Mouse (Mus musculus) layer of hippocampus, adult 9-10 months (tissue): Measurements from ENCODE around the gene Epo.

Source experiments
- DNase-seq: peaks from one replicate; pipeline ENCODE4 v3.0.0; 2022; ENCODE audit warnings: low spot score

Epo gene

GRCm38 (mm10) chr5:137533117-137533827 is at the start of gene Epo, which contains the start of gene Gnb2:
Epo (minus strand) TSS chr5:137533242.
Gnb2 (minus strand) TSS chr5:137533510.
- DNase-seq, result peak; percentile 95

- DNase-seq, result no peak
These were observed 49.7 kb upstream of the Epo start for GRCm38 (mm10) chr5:137582702-137583101.

- no peak for DNase-seq
These were observed 47.2 kb upstream of the Epo start for GRCm38 (mm10) chr5:137580246-137580645.

- no peak for DNase-seq
These were observed 41.4 kb upstream of the Epo start for GRCm38 (mm10) chr5:137574470-137574901.

GRCm38 (mm10) chr5:137570691-137571586 is 37.9 kb upstream of the Epo start:
- DNase-seq, result no peak

- no peak for DNase-seq
These were observed 37.1 kb upstream of the Epo start for GRCm38 (mm10) chr5:137570181-137570580.

- no peak for DNase-seq
These were observed 36.6 kb upstream of the Epo start, which contains the start of gene Tfr2 for GRCm38 (mm10) chr5:137569665-137570064. Tfr2 (plus strand) TSS chr5:137569840.

- no peak for DNase-seq
These were observed 36.0 kb upstream of the Epo start for GRCm38 (mm10) chr5:137569031-137569430.

GRCm38 (mm10) chr5:137568223-137568798 is 35.3 kb upstream of the Epo start:
- no peak for DNase-seq

GRCm38 (mm10) chr5:137566416-137566815 is 33.4 kb upstream of the Epo start:
- no peak for DNase-seq

GRCm38 (mm10) chr5:137565744-137566143 is 32.7 kb upstream of the Epo start:
- DNase-seq, result no peak

GRCm38 (mm10) chr5:137562965-137563364 is 29.9 kb upstream of the Epo start:
- DNase-seq, result peak; percentile 40

- DNase-seq, result no peak
These were observed 28.5 kb upstream of the Epo start for GRCm38 (mm10) chr5:137561556-137561955.

- DNase-seq, result no peak
These were observed 20.9 kb upstream of the Epo start for GRCm38 (mm10) chr5:137553898-137554297.

- DNase-seq, result no peak
These were observed 20.4 kb upstream of the Epo start, which contains the start of gene Actl6b for GRCm38 (mm10) chr5:137553411-137553837. Actl6b (plus strand) TSS chr5:137553517.

- no peak for DNase-seq
These were observed 20.0 kb upstream of the Epo start for GRCm38 (mm10) chr5:137553000-137553399.

- no peak for DNase-seq
These were observed 18.1 kb upstream of the Epo start for GRCm38 (mm10) chr5:137551119-137551518.

- DNase-seq, result no peak
These were observed 16.8 kb upstream of the Epo start for GRCm38 (mm10) chr5:137549840-137550239.

GRCm38 (mm10) chr5:137545596-137545995 is 12.6 kb upstream of the Epo start:
- DNase-seq, result no peak

GRCm38 (mm10) chr5:137544926-137545325 is 11.9 kb upstream of the Epo start:
- DNase-seq, result no peak

- DNase-seq, result no peak
These were observed 8.9 kb upstream of the Epo start for GRCm38 (mm10) chr5:137541768-137542540.

GRCm38 (mm10) chr5:137540991-137541390 is 7.9 kb upstream of the Epo start:
- no peak for DNase-seq
